Comparison of ENCODE assay signal across 10 mouse cellular contexts in the genomic region with DNA sequence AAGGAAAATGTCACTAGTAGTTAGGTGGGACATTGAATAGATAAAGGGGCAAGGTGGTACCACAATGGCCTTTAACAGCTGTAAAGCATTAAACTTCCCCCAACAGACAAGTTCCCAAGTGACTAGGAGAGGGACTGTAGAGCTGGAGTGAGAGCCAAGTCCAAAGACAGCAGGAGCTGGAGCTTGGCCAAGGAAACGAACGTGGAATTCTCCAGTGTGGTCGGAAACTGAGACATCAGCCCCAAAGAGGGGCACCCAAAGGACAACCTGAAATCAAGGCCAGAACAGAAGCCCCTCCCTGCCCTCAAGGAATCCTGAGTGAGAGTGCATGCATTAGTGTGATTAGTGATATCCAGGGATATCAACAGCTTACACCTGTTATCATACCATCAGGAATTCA. TPM values are rescaled to one million over a fixed set of nuclear protein-coding genes. Genes with fewer than 3 reads are reported as not detected.
DNase-seq lines count a peak whose midpoint lies in the region; ATAC-seq lines count a peak whose summit lies in the region.
"Had no signal": no experiment of that assay in that cellular context is flagged by ENCODE, and none has a peak within 500 bp of the region (broad histone marks: within the 10 kb centered on the region; RNA-seq: fewer than 3 reads in every experiment).

No protein-coding gene starts in this region.

- no peak for ATAC-seq in midbrain, embryonic 14.5 days (ENCODE audit: low FRiP score, low TSS enrichment)

- no peak overlapping the region for H3K4me3 ChIP-seq in midbrain, embryonic 14.5 days (replicated peaks; ENCODE audit: low read depth, low read length)

- no peaks in the 10 kb centered on the region for H3K9me3 ChIP-seq in midbrain, embryonic 14.5 days (ENCODE audit: control insufficient read depth, low read length)

- intact Hi-C loops in left cerebral cortex, postnatal 4 days (cut with DNase I), result no loop called here
- intact Hi-C loops in heart, postnatal 14 days (cut with DNase I), result loop anchor here (5.0 kb wide), 1 partner anchor 38 kb away; a partner anchor contains a TSS
- intact Hi-C loops in left cerebral cortex, postnatal 14 days (cut with DNase I), result loop anchor here (10.0 kb wide), 1 partner anchor 109 kb away; a partner anchor contains a TSS

- H3K4me1 ChIP-seq in midbrain, embryonic 14.5 days (ENCODE audit: control insufficient read depth, insufficient read depth, low read length), result peaks cover 34% of the 10 kb centered on the region

- 49% methylated on average over 3 of the region's 3 CpGs for WGBS in midbrain, embryonic 14.5 days

- DNase-seq in left cerebral cortex, postnatal 4 days, result peak; percentile 36
- DNase-seq in left cerebral cortex, adult 11 months (ENCODE audit: low spot score), result no peak
- DNase-seq in brain, adult 2 months (ENCODE audit: low read depth, low spot score), result peak; percentile 21
- peak; percentile 35 to 49 for DNase-seq in heart, postnatal 14 days
- peak; percentile 16 for DNase-seq in midbrain, embryonic 14.5 days
- no peak for DNase-seq in T-cell, adult 2 months (ENCODE audit: low spot score)
- DNase-seq in left cerebral cortex, postnatal 14 days (ENCODE audit: low spot score in 2 of 2), result no peak
- DNase-seq: cerebellum, postnatal 36 days; lung, adult 2 months had no signal

- H3K4me2 ChIP-seq in midbrain, embryonic 14.5 days (ENCODE audit: low read length), result peak overlapping the region; percentile 26; the same call in 1 of the 2 replicates

- no peak overlapping the region for H3K9ac ChIP-seq in midbrain, embryonic 14.5 days (replicated peaks; ENCODE audit: low read length)

- no peaks in the 10 kb centered on the region for H3K27me3 ChIP-seq in midbrain, embryonic 14.5 days (ENCODE audit: control insufficient read depth, insufficient read depth, low read length)

- H3K36me3 ChIP-seq in midbrain, embryonic 14.5 days (ENCODE audit: control insufficient read depth, insufficient read depth, low read length), result no peaks in the 10 kb centered on the region

- H3K27ac ChIP-seq in midbrain, embryonic 14.5 days (replicated peaks; ENCODE audit: low read depth, low read length), result no peak overlapping the region

RNA-seq across cellular contexts. Expression of a gene that starts 3.9 kb away (rescaled TPM):
- total RNA-seq in left cerebral cortex, postnatal 4 days (2021), result 100 to 1,000 TPM; 130 to 133 TPM
- total RNA-seq in heart, postnatal 14 days (2021), result 100 to 1,000 TPM; 135 TPM
- 87.9 and 134 TPM in 2 replicates for polyA plus RNA-seq in midbrain, embryonic 14.5 days (2014; fragmentation: Nextera tagmentation; extraction: Ambion mirVana)
- 100 to 1,000 TPM; 123 to 130 TPM for total RNA-seq in left cerebral cortex, postnatal 14 days (2021)

RNA-seq across cellular contexts. Expression of a gene that starts 30.2 kb away (rescaled TPM):
- not detected for total RNA-seq in left cerebral cortex, postnatal 4 days (2021)
- not detected for total RNA-seq in heart, postnatal 14 days (2021)
- polyA plus RNA-seq in midbrain, embryonic 14.5 days (2014; fragmentation: Nextera tagmentation; extraction: Ambion mirVana), result not detected in 2 replicates
- not detected for total RNA-seq in left cerebral cortex, postnatal 14 days (2021)
- polyA plus RNA-seq: gonadal fat pad, adult 2 months; lung, adult 2 months had no signal

RNA-seq across cellular contexts. Expression of a gene that starts 33.4 kb away (rescaled TPM):
- total RNA-seq in left cerebral cortex, postnatal 4 days (2021), result 10 to 100 TPM; 13.9 to 14.1 TPM
- 10 to 100 TPM; 18.1 to 18.3 TPM for total RNA-seq in heart, postnatal 14 days (2021)
- polyA plus RNA-seq in midbrain, embryonic 14.5 days (2014; fragmentation: Nextera tagmentation; extraction: Ambion mirVana), result 6.7 and 10.9 TPM in 2 replicates
- 10 to 100 TPM; 36.3 to 42.0 TPM for total RNA-seq in left cerebral cortex, postnatal 14 days (2021)

RNA-seq across cellular contexts. Expression of a gene that starts 36.1 kb away (rescaled TPM):
- 10 to 100 TPM; 41.1 to 49.1 TPM for total RNA-seq in left cerebral cortex, postnatal 4 days (2021)
- 10 to 100 TPM; 22.5 to 23.1 TPM for total RNA-seq in heart, postnatal 14 days (2021)
- polyA plus RNA-seq in midbrain, embryonic 14.5 days (2014; fragmentation: Nextera tagmentation; extraction: Ambion mirVana), result 48.8 and 57.5 TPM in 2 replicates
- total RNA-seq in left cerebral cortex, postnatal 14 days (2021), result 10 to 100 TPM; 28.8 to 29.1 TPM

Comparison
In these comparisons a context has a peak if more than half of its experiments do, and no peak if none do; other contexts are left out.
1. DNase-seq: peak in left cerebral cortex, postnatal 4 days (single experiment), brain, adult 2 months (single experiment), heart, postnatal 14 days (2 of 2) and midbrain, embryonic 14.5 days (single experiment); none in left cerebral cortex, adult 11 months (single experiment), T-cell, adult 2 months (single experiment) and left cerebral cortex, postnatal 14 days (0 of 2).